In the genomic region with DNA sequence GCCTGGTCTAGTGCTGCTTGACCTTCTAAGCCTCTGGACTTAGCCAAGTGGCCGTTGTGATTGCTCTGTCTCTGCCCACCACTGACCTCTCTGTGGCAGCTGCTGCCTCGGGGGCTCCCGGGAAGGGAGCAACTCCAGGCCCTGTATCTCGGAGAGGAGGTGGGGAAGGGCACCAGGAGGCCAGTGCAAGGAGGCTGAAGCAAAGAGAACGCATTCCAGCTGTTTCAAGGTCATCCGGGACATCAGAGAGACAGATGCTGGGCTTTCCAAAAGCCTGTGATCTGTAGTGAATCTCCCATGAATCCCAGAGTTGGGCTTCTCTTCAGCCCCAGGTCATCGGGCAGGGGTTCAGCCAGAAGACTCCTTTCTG, we compare ENCODE assay signal across 7 mouse cellular contexts. TPM values are rescaled to one million over a fixed set of nuclear protein-coding genes. Genes with fewer than 3 reads are reported as not detected.
DNase-seq lines count a peak whose midpoint lies in the region; ATAC-seq and TF ChIP-seq lines count a peak whose summit lies in the region.

No protein-coding gene starts in this region.

- H3K9ac ChIP-seq in lung, embryonic 14.5 days = no peak overlapping the region
- H3K9ac ChIP-seq in limb, embryonic 15.5 days = no peak overlapping the region

- no peaks in the 10 kb centered on the region for H3K9me3 ChIP-seq in lung, embryonic 14.5 days (ENCODE audit: low read depth, low read length)
- H3K9me3 ChIP-seq in hindbrain, embryonic 10.5 days = no peaks in the 10 kb centered on the region
- H3K9me3 ChIP-seq in limb, embryonic 15.5 days = no peaks in the 10 kb centered on the region

- H3K4me3 ChIP-seq in lung, embryonic 14.5 days (ENCODE audit: low read depth, low read length) = no peak overlapping the region
- H3K4me3 ChIP-seq in hindbrain, embryonic 10.5 days = no peak overlapping the region; the same call in 1 of the 2 replicates
- no peak overlapping the region for H3K4me3 ChIP-seq in limb, embryonic 15.5 days
- H3K4me3 ChIP-seq in small intestine, adult 2 months (ENCODE audit: low read depth, low read length) = no peak overlapping the region

- peaks cover 27% of the 10 kb centered on the region for H3K4me1 ChIP-seq in lung, embryonic 14.5 days (ENCODE audit: insufficient read depth)
- peaks cover 44% of the 10 kb centered on the region for H3K4me1 ChIP-seq in hindbrain, embryonic 10.5 days (replicated peaks)
- H3K4me1 ChIP-seq in limb, embryonic 15.5 days = peaks cover 43% of the 10 kb centered on the region
- H3K4me1 ChIP-seq in small intestine, adult 2 months (ENCODE audit: control insufficient read depth, insufficient read depth, insufficient read length, low read length) = peaks cover 7% of the 10 kb centered on the region; the same call in 1 of the 2 replicates

- no peaks in the 10 kb centered on the region for H3K36me3 ChIP-seq in lung, embryonic 14.5 days (ENCODE audit: insufficient read depth)
- H3K36me3 ChIP-seq in hindbrain, embryonic 10.5 days = no peaks in the 10 kb centered on the region
- H3K36me3 ChIP-seq in limb, embryonic 15.5 days = no peaks in the 10 kb centered on the region
- H3K36me3 ChIP-seq in small intestine, adult 2 months (ENCODE audit: control insufficient read depth, insufficient read depth, low read length) = no peaks in the 10 kb centered on the region

- no peaks in the 10 kb centered on the region for H3K27me3 ChIP-seq in lung, embryonic 14.5 days (ENCODE audit: insufficient read depth, low read length)
- no peaks in the 10 kb centered on the region for H3K27me3 ChIP-seq in hindbrain, embryonic 10.5 days (ENCODE audit: insufficient read depth, poor library complexity, severe bottlenecking)
- no peaks in the 10 kb centered on the region for H3K27me3 ChIP-seq in limb, embryonic 15.5 days
- H3K27me3 ChIP-seq in small intestine, adult 2 months (ENCODE audit: control insufficient read depth, insufficient read depth, low read length) = no peaks in the 10 kb centered on the region

- peak; percentile 33 for DNase-seq in lung, embryonic 14.5 days
- DNase-seq in lung, postnatal 10 days = no peak
- peak; percentile 56 for DNase-seq in hindbrain, embryonic 10.5 days (ENCODE audit: low spot score)
- no peak for DNase-seq in spleen, postnatal 14 days (ENCODE audit: low spot score in 2 of 2)
- no peak for DNase-seq in layer of hippocampus, adult 11-12 months (ENCODE audit: low spot score)

- H3K4me2 ChIP-seq in lung, embryonic 14.5 days = no peak overlapping the region
- H3K4me2 ChIP-seq in limb, embryonic 15.5 days = no peak overlapping the region

- no peak for TF ChIP-seq POLR2A in small intestine, adult 2 months (IDR thresholded peaks at IDR 0.05; ENCODE audit: low read depth, low read length)

- peak; percentile 2; the same call in 1 of the 2 replicates for ATAC-seq in lung, embryonic 14.5 days (ENCODE audit: insufficient read depth)
- no peak for ATAC-seq in limb, embryonic 15.5 days (ENCODE audit: insufficient number of reproducible peaks, low FRiP score, low TSS enrichment, low read depth)

- no peak for TF ChIP-seq CTCF in lung, embryonic 14.5 days (IDR thresholded peaks at IDR 0.05; ENCODE audit: low read depth)
- TF ChIP-seq CTCF in small intestine, adult 2 months (IDR thresholded peaks at IDR 0.05; ENCODE audit: extremely low read depth, insufficient read length, insufficient replicate concordance, low read depth, low read length) = no peak

- peak overlapping the region; percentile 95 for H3K27ac ChIP-seq in lung, embryonic 14.5 days (ENCODE audit: low read depth)
- peak overlapping the region; percentile 84 for H3K27ac ChIP-seq in hindbrain, embryonic 10.5 days
- peak overlapping the region; percentile 81 for H3K27ac ChIP-seq in limb, embryonic 15.5 days
- H3K27ac ChIP-seq in small intestine, adult 2 months (ENCODE audit: insufficient read depth, low read depth, low read length) = peak overlapping the region; percentile 74

- 13% methylated on average over 7 of the region's 7 CpGs for WGBS in lung, embryonic 14.5 days
- WGBS in hindbrain, embryonic 10.5 days = 20% methylated on average over 7 of the region's 7 CpGs
- WGBS in limb, embryonic 15.5 days = 11% methylated on average over 7 of the region's 7 CpGs
- 39% methylated on average over 7 of the region's 7 CpGs for WGBS in small intestine, adult 2 months

RNA-seq across cellular contexts. Expression of gene Zfp366, which starts 54.5 kb away (rescaled TPM):
- polyA plus RNA-seq in lung, embryonic 14.5 days (2014; fragmentation: Nextera tagmentation; extraction: Ambion mirVana) = 1.3 and 1.5 TPM in 2 replicates
- 0.43 and 0.45 TPM in 2 replicates for polyA plus RNA-seq in hindbrain, embryonic 10.5 days (2016; fragmentation: Nextera tagmentation; extraction: Ambion mirVana)
- 0.62 and 0.67 TPM in 2 replicates for polyA plus RNA-seq in limb, embryonic 15.5 days (2015; fragmentation: Nextera tagmentation; extraction: Ambion mirVana)
- 1.2 and 2.0 TPM in 2 replicates for polyA plus RNA-seq in small intestine, adult 2 months (2012; rRNA removed)

Comparison
In these comparisons a context has a peak if more than half of its experiments do, and no peak if none do; other contexts are left out.
1. DNase-seq: peak in lung, embryonic 14.5 days (single experiment) and hindbrain, embryonic 10.5 days (single experiment); none in lung, postnatal 10 days (single experiment), spleen, postnatal 14 days (0 of 2) and layer of hippocampus, adult 11-12 months (single experiment).
2. Peak in every context shown above with its lines, with median percentiles within 50 percentile points of each other: H3K27ac ChIP-seq.